Mouse (Mus musculus) MEL (cell line): ENCODE measurements around the gene Prdm11. TPM values are rescaled to one million over a fixed set of nuclear protein-coding genes. Genes with fewer than 3 reads are reported as not detected.

ENCODE experiments used
- DNase-seq: peaks from one replicate; pipeline ENCODE4 v3.0.0; 2011; ENCODE audit warnings: low read depth, low spot score
- H3K27ac ChIP-seq: 2 replicates; pipeline ENCODE4 v1.5.1; 2012; ENCODE audit warnings: low read depth, mild to moderate bottlenecking, control low read depth, low read length, moderate library complexity; ENCODE audit not compliant: control insufficient read depth
- H3K27me3 ChIP-seq, 2 experiments: fragments of 150-350 bp in 1 of 2; sonication (generic) in 1 of 2; 2 replicates each; pipeline ENCODE4 v1.6.1; 2012; ENCODE audit warnings: low read length in 2 of 2, mild to moderate bottlenecking in 2 of 2, improper control_type of control experiment in 1 of 2, moderate library complexity in 1 of 2; ENCODE audit not compliant: insufficient read depth in 2 of 2, control insufficient read depth in 1 of 2
- H3K36me3 ChIP-seq, 2 experiments: 2 replicates each; pipeline ENCODE4 v1.6.1; 2012 to 2014; ENCODE audit warnings: low read length in 2 of 2, improper control_type of control experiment in 1 of 2, inconsistent platforms in 1 of 2, mild to moderate bottlenecking in 1 of 2; ENCODE audit not compliant: insufficient read depth in 2 of 2, control insufficient read depth in 1 of 2
- H3K4me1 ChIP-seq, 2 experiments: fragments of 150-350 bp in 1 of 2; sonication (generic) in 1 of 2; 2 replicates each; pipeline ENCODE4 v1.6.1; 2012; ENCODE audit warnings: low read length in 2 of 2, improper control_type of control experiment in 1 of 2, mild to moderate bottlenecking in 1 of 2; ENCODE audit not compliant: insufficient read depth in 2 of 2, control insufficient read depth in 1 of 2
- H3K4me3 ChIP-seq, 2 experiments: fragments of 150-350 bp in 1 of 2; sonication (generic) in 1 of 2; 2 replicates each; pipeline ENCODE4 v1.5.1; 2012; ENCODE audit warnings: low read depth in 2 of 2, low read length in 2 of 2, mild to moderate bottlenecking in 2 of 2, moderate library complexity in 2 of 2, control low read depth in 1 of 2, improper control_type of control experiment in 1 of 2; ENCODE audit not compliant: control insufficient read depth in 1 of 2, insufficient read depth in 1 of 2
- H3K79me2 ChIP-seq: 2 replicates; pipeline ENCODE4 v1.6.1; 2012; ENCODE audit warnings: mild to moderate bottlenecking, low read length, moderate library complexity; ENCODE audit not compliant: control insufficient read depth, poor library complexity, insufficient read depth
- H3K9ac ChIP-seq: 2 replicates; pipeline ENCODE4 v1.6.1; 2012; ENCODE audit warnings: low read depth, mild to moderate bottlenecking, control low read depth, low read length, moderate library complexity; ENCODE audit not compliant: control insufficient read depth, poor library complexity, severe bottlenecking
- H3K9me3 ChIP-seq: fragments of 150-350 bp; sonication (generic); replicated peaks from 2 replicates; pipeline ENCODE4 v1.6.1; 2012; ENCODE audit warnings: mild to moderate bottlenecking, low read length, improper control_type of control experiment, moderate library complexity; ENCODE audit not compliant: insufficient read depth
- CTCF ChIP-seq, 3 experiments: IDR thresholded peaks in 2 of 3; conservative IDR thresholded peaks in 1 of 3; 2 replicates each; pipeline ENCODE4 v1.5.1; 2011 to 2012; ENCODE audit warnings: low read length in 3 of 3, low read depth in 2 of 3, mild to moderate bottlenecking in 2 of 3, improper control_type of control experiment in 1 of 3, inconsistent platforms in 1 of 3, mixed read lengths in 1 of 3, moderate library complexity in 1 of 3; ENCODE audit not compliant: control insufficient read depth in 1 of 3, insufficient read depth in 1 of 3, poor library complexity in 1 of 3, severe bottlenecking in 1 of 3
- E2F4 ChIP-seq: IDR thresholded peaks from 2 replicates; pipeline ENCODE4 v1.6.1; 2011; ENCODE audit warnings: low read depth, low read length, improper control_type of control experiment, borderline replicate concordance
- ETS1 ChIP-seq: IDR thresholded peaks from 2 replicates; pipeline ENCODE4 v1.6.1; 2012; ENCODE audit warnings: low read depth, mild to moderate bottlenecking, inconsistent platforms, low read length, improper control_type of control experiment, moderate library complexity
- GABPA ChIP-seq: IDR thresholded peaks from 2 replicates; pipeline ENCODE4 v1.6.1; 2012; ENCODE audit warnings: low read depth, mild to moderate bottlenecking, inconsistent platforms, low read length, improper control_type of control experiment, moderate library complexity
- GATA1 ChIP-seq: IDR thresholded peaks from 2 replicates; pipeline ENCODE4 v1.6.1; 2011; ENCODE audit warnings: low read depth, low read length, improper control_type of control experiment
- MAX ChIP-seq: IDR thresholded peaks from 2 replicates; pipeline ENCODE4 v1.6.1; 2011; ENCODE audit warnings: low read length, improper control_type of control experiment
- MAZ ChIP-seq: IDR thresholded peaks from 2 replicates; pipeline ENCODE4 v1.6.1; 2012; ENCODE audit warnings: low read depth, mild to moderate bottlenecking, inconsistent platforms, low read length, improper control_type of control experiment
- MEF2A ChIP-seq: IDR thresholded peaks from 2 replicates; pipeline ENCODE4 v1.6.1; 2014; ENCODE audit warnings: low read depth, mild to moderate bottlenecking, inconsistent platforms, low read length, improper control_type of control experiment; ENCODE audit not compliant: poor library complexity, insufficient replicate concordance, severe bottlenecking; ENCODE audit errors: extremely low read depth
- MXI1 ChIP-seq: IDR thresholded peaks from 2 replicates; pipeline ENCODE4 v1.6.1; 2011; ENCODE audit warnings: mild to moderate bottlenecking, low read depth, low read length, improper control_type of control experiment
- MYB ChIP-seq: IDR thresholded peaks from 2 replicates; pipeline ENCODE4 v1.6.1; 2011; ENCODE audit warnings: mild to moderate bottlenecking, low read depth, low read length, improper control_type of control experiment
- NRF1 ChIP-seq: IDR thresholded peaks from 2 replicates; pipeline ENCODE4 v1.6.1; 2014; ENCODE audit warnings: low read depth, mild to moderate bottlenecking, inconsistent platforms, low read length, improper control_type of control experiment, moderate library complexity; ENCODE audit not compliant: poor library complexity, insufficient read depth, severe bottlenecking
- POLR2A ChIP-seq, 2 experiments: IDR thresholded peaks; 2 replicates each; pipeline ENCODE4 v1.6.1; 2011 to 2012; ENCODE audit warnings: low read length in 2 of 2, mild to moderate bottlenecking in 2 of 2, control low read depth in 1 of 2, improper control_type of control experiment in 1 of 2, low read depth in 1 of 2, moderate library complexity in 1 of 2; ENCODE audit not compliant: control insufficient read depth in 1 of 2, insufficient read depth in 1 of 2, poor library complexity in 1 of 2
- POLR2AphosphoS2 ChIP-seq: IDR thresholded peaks from 2 replicates; pipeline ENCODE4 v1.6.1; 2011; ENCODE audit warnings: low read length, improper control_type of control experiment
- RAD21 ChIP-seq: IDR thresholded peaks from 2 replicates; pipeline ENCODE4 v1.6.1; 2011; ENCODE audit warnings: mild to moderate bottlenecking, low read depth, low read length, improper control_type of control experiment
- RCOR1 ChIP-seq: IDR thresholded peaks from 2 replicates; pipeline ENCODE4 v1.6.1; 2012; ENCODE audit warnings: low read depth, mild to moderate bottlenecking, inconsistent platforms, low read length, improper control_type of control experiment
- TAL1 ChIP-seq: IDR thresholded peaks from 2 replicates; pipeline ENCODE4 v1.6.1; 2012; ENCODE audit warnings: mild to moderate bottlenecking, inconsistent platforms, low read length, moderate library complexity, mixed read lengths
- UBTF ChIP-seq: IDR thresholded peaks from 2 replicates; pipeline ENCODE4 v1.6.1; 2012; ENCODE audit warnings: low read depth, mild to moderate bottlenecking, inconsistent platforms, low read length, improper control_type of control experiment, moderate library complexity, borderline replicate concordance; ENCODE audit not compliant: insufficient read depth
- USF2 ChIP-seq, 2 experiments: IDR thresholded peaks; 2 replicates each; pipeline ENCODE4 v1.6.1; 2011 to 2012; ENCODE audit warnings: improper control_type of control experiment in 2 of 2, low read length in 2 of 2, borderline replicate concordance in 1 of 2, inconsistent platforms in 1 of 2, low read depth in 1 of 2, mild to moderate bottlenecking in 1 of 2; ENCODE audit not compliant: insufficient read depth in 1 of 2
- ZKSCAN1 ChIP-seq: IDR thresholded peaks from 2 replicates; pipeline ENCODE4 v1.6.1; 2012; ENCODE audit warnings: low read depth, mild to moderate bottlenecking, inconsistent platforms, low read length, improper control_type of control experiment, moderate library complexity
- ZNF384 ChIP-seq: IDR thresholded peaks from 2 replicates; pipeline ENCODE4 v1.6.1; 2012; ENCODE audit warnings: low read depth, mild to moderate bottlenecking, inconsistent platforms, low read length, improper control_type of control experiment
- polyA plus RNA-seq, 2 experiments: library from polyadenylated mRNA; stranded (reverse) in 1 of 2; unstranded in 1 of 2; fragments of >175 nt in 1 of 2; fragments of >200 nt in 1 of 2; gene quantifications; 2 replicates each; pipeline versions ENCODE4 v1.2.1 to v1.2.4; 2012; ENCODE audit warnings: low replicate concordance in 2 of 2, low read depth in 1 of 2; ENCODE audit not compliant: insufficient read length in 2 of 2, insufficient read depth in 1 of 2, missing spikeins in 1 of 2
- total RNA-seq: library from RNA; depleted of rRNA; stranded (reverse); fragments of 300-350 nt; gene quantifications from 2 replicates; pipeline ENCODE4 v1.2.3, GENCODE M21; 2012

Prdm11 gene
- total and polyA plus RNA-seq, 3 experiments, result 5.5 to 9.2 TPM; not detected in 1

DNA sequence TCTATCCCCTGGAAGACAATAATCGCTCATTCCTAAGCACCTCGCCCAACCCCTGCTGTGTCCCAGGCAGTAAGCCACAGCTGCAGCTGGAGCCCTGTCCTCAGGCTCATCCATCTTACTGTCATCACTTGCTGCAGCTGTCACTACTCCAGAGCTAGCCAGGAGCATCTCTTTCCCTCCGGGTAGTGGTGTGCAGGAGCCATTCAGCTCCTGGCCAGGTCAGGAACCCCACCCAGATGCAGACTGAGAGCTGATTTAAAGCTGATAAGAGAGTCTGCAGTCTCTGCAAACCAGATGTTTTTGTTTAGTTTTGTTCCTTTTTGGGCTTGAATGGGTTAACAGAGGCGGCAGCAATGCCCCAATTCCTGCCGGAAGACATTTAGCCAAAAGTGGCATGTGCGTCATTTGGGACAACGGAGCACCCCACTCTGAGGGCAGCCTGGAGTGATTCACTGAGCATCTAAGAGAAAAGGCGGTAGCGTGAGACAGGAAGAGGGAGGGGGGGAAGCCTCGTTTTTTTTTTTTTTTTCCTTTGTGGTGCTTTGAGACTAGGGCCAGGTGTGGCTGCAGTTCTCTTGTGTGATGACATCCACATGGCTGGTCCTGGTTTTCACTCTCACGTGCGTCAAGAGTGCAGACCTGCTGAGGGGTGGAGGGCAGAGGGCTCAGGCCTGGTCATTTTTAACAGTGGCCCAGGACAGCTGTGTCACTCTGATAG is 97.8 kb downstream of the Prdm11 start:
- Histone ChIP-seq H3K27ac (no peak overlapping the region), H3K79me2 (no peaks in the 10 kb centered on the region), H3K27me3 (no peaks in the 10 kb centered on the region), H3K4me1 (no peaks in the 10 kb centered on the region)
- DNase-seq, result no peak
- TF ChIP-seq RCOR1, result no peak
- TF ChIP-seq POLR2A (IDR thresholded peaks at IDR 0.05; ENCODE audit: control insufficient read depth in 1 of 2, insufficient read depth in 1 of 2, low read depth in 1 of 2, low read length in 2 of 2, poor library complexity in 1 of 2), result no peak
- no peak for TF ChIP-seq MAX
- no peak for TF ChIP-seq NRF1
- no peak for TF ChIP-seq TAL1
- no peak for TF ChIP-seq MYB
- TF ChIP-seq MEF2A, result no peak
- TF ChIP-seq GATA1, result no peak
- no peak for TF ChIP-seq USF2 (IDR thresholded peaks at IDR 0.05; ENCODE audit: borderline replicate concordance in 1 of 2, insufficient read depth in 1 of 2, low read depth in 1 of 2, low read length in 2 of 2)
- no peak for TF ChIP-seq E2F4
- TF ChIP-seq POLR2AphosphoS2, result no peak
- TF ChIP-seq GABPA, result no peak
- TF ChIP-seq CTCF (IDR thresholded peaks at IDR 0.05 in 2 of 3, conservative IDR thresholded peaks at IDR 0.05 in 1 of 3; ENCODE audit: control insufficient read depth in 1 of 3, insufficient read depth in 1 of 3, low read depth in 2 of 3, low read length in 3 of 3, poor library complexity in 1 of 3, severe bottlenecking in 1 of 3), result no peak
- TF ChIP-seq MXI1, result no peak
- TF ChIP-seq ZKSCAN1, result no peak
- no peak for TF ChIP-seq MAZ
- TF ChIP-seq UBTF, result no peak
- TF ChIP-seq ZNF384, result no peak
- no peak for TF ChIP-seq RAD21
- TF ChIP-seq ETS1, result no peak
- TF ChIP-seq, all 39 proteins: peak for 0
- no peak overlapping the region for H3K4me3 ChIP-seq
- H3K36me3 ChIP-seq, result no peaks in the 10 kb centered on the region
- H3K9me3 ChIP-seq, result no peaks in the 10 kb centered on the region
- no peak overlapping the region for H3K9ac ChIP-seq
